In genomic region chr4:103253846-103254245, GRCm38 (mm10) we compare ENCODE assay signal across 34 mouse cellular contexts. TPM values are rescaled to one million over a fixed set of nuclear protein-coding genes. Genes with fewer than 3 reads are reported as not detected.
DNase-seq lines count a peak whose midpoint lies in the region; ATAC-seq and TF ChIP-seq lines count a peak whose summit lies in the region.
"Had no signal": no experiment of that assay in that cellular context is flagged by ENCODE, and none has a peak within 500 bp of the region (broad histone marks: within the 10 kb centered on the region; RNA-seq: fewer than 3 reads in every experiment).

No protein-coding gene starts in this region.

- WGBS in liver, embryonic 13.5 days (ENCODE audit: insufficient replicate concordance), result 18% methylated on average over 4 of the region's 4 CpGs

- TF ChIP-seq RAD21 in MEL (IDR thresholded peaks at IDR 0.05; ENCODE audit: low read depth, low read length), result no peak

- no peak overlapping the region for H3K4me3 ChIP-seq in G1E (ENCODE audit: low read depth, low read length)
- no peak overlapping the region for H3K4me3 ChIP-seq in MEL (ENCODE audit: control insufficient read depth in 1 of 2, insufficient read depth in 1 of 2, low read depth in 2 of 2, low read length in 2 of 2)
- no peak overlapping the region for H3K4me3 ChIP-seq in liver, embryonic 13.5 days (replicated peaks)
- H3K4me3 ChIP-seq: embryonic facial prominence, embryonic 10.5 days; embryonic facial prominence, embryonic 13.5 days; erythroblast, embryonic 14.5 days; forebrain, embryonic 12.5 days; gastrocnemius, adult 2 months; hindbrain, embryonic 12.5 days; hindbrain, embryonic 15.5 days had no signal

- peak; percentile 40; the same call in 1 of the 2 replicates for ATAC-seq in G1E (ENCODE audit: extremely low read depth, insufficient number of reproducible peaks, low FRiP score, poor library complexity, severe bottlenecking)
- ATAC-seq in liver, embryonic 13.5 days (ENCODE audit: low read depth), result 0 out of 2 replicates have a peak, but pooled peaks have one; percentile 48
- ATAC-seq: CD4-positive, CD25-positive, alpha-beta regulatory T cell, adult 4 months; forebrain, embryonic 16.5 days had no signal

- H3K9me3 ChIP-seq in G1E (replicated peaks) (no peaks in the 10 kb centered on the region), MEL (replicated peaks; ENCODE audit: insufficient read depth, low read length) (no peaks in the 10 kb centered on the region)
- H3K9me3 ChIP-seq in liver, embryonic 13.5 days (replicated peaks), result no peaks in the 10 kb centered on the region
- H3K9me3 ChIP-seq: embryonic facial prominence, embryonic 10.5 days; embryonic facial prominence, embryonic 13.5 days; forebrain, embryonic 12.5 days; hindbrain, embryonic 12.5 days; hindbrain, embryonic 15.5 days had no signal

- no peaks in the 10 kb centered on the region for H3K27me3 ChIP-seq in G1E (ENCODE audit: insufficient read depth, low read length)
- H3K27me3 ChIP-seq in MEL (ENCODE audit: control insufficient read depth in 1 of 2, insufficient read depth in 2 of 2, low read length in 2 of 2), result no peaks in the 10 kb centered on the region
- H3K27me3 ChIP-seq in liver, embryonic 13.5 days, result no peaks in the 10 kb centered on the region
- H3K27me3 ChIP-seq: embryonic facial prominence, embryonic 13.5 days; forebrain, embryonic 12.5 days; hindbrain, embryonic 12.5 days; hindbrain, embryonic 15.5 days had no signal

- TF ChIP-seq EP300 in MEL (IDR thresholded peaks at IDR 0.05; ENCODE audit: low read depth in 1 of 2, low read length in 2 of 2), result peak; percentile 63 to 75

- TF ChIP-seq POLR2A in MEL (IDR thresholded peaks at IDR 0.05; ENCODE audit: control insufficient read depth in 1 of 2, insufficient read depth in 1 of 2, low read depth in 1 of 2, low read length in 2 of 2, poor library complexity in 1 of 2), result no peak

- no peaks in the 10 kb centered on the region for H3K79me2 ChIP-seq in MEL (ENCODE audit: control insufficient read depth, insufficient read depth, low read length, poor library complexity)

- no peak for TF ChIP-seq CTCF in G1E (IDR thresholded peaks at IDR 0.05; ENCODE audit: low read depth, low read length)
- no peak for TF ChIP-seq CTCF in MEL (IDR thresholded peaks at IDR 0.05 in 2 of 3, conservative IDR thresholded peaks at IDR 0.05 in 1 of 3; ENCODE audit: control insufficient read depth in 1 of 3, insufficient read depth in 1 of 3, low read depth in 2 of 3, low read length in 3 of 3, poor library complexity in 1 of 3, severe bottlenecking in 1 of 3)

- H3K9ac ChIP-seq in MEL (ENCODE audit: control insufficient read depth, low read depth, low read length, poor library complexity, severe bottlenecking), result peak overlapping the region; percentile 14; the same call in 1 of the 2 replicates
- no peak overlapping the region for H3K9ac ChIP-seq in liver, embryonic 13.5 days
- H3K9ac ChIP-seq: embryonic facial prominence, embryonic 13.5 days; forebrain, embryonic 12.5 days; hindbrain, embryonic 12.5 days; hindbrain, embryonic 15.5 days had no signal

- H3K4me2 ChIP-seq in liver, embryonic 13.5 days, result no peak overlapping the region
- H3K4me2 ChIP-seq: embryonic facial prominence, embryonic 13.5 days; forebrain, embryonic 12.5 days; heart, embryonic 11.5 days; hindbrain, embryonic 12.5 days; hindbrain, embryonic 15.5 days had no signal

- peak overlapping the region; percentile 28 for H3K27ac ChIP-seq in MEL (ENCODE audit: control insufficient read depth, low read depth, low read length)
- no peak overlapping the region for H3K27ac ChIP-seq in liver, embryonic 13.5 days
- H3K27ac ChIP-seq: embryonic facial prominence, embryonic 10.5 days; embryonic facial prominence, embryonic 13.5 days; forebrain, embryonic 12.5 days; gastrocnemius, adult 2 months; hindbrain, embryonic 12.5 days; hindbrain, embryonic 15.5 days had no signal

- H3K4me1 ChIP-seq in G1E (ENCODE audit: insufficient read depth, low read depth, low read length) (0 out of 2 replicates have a peak, but pooled peaks cover 2% of the 10 kb centered on the region), MEL (ENCODE audit: control insufficient read depth in 1 of 2, insufficient read depth in 2 of 2, low read length in 2 of 2) (peaks cover 1 to 5% of the 10 kb centered on the region in 2 experiments; a peak in 2 of 4 replicates)
- H3K4me1 ChIP-seq in liver, embryonic 13.5 days (replicated peaks), result 0 out of 2 replicates have a peak, but pooled peaks cover 3% of the 10 kb centered on the region
- H3K4me1 ChIP-seq: embryonic facial prominence, embryonic 10.5 days; embryonic facial prominence, embryonic 13.5 days; forebrain, embryonic 12.5 days; hindbrain, embryonic 12.5 days; hindbrain, embryonic 15.5 days had no signal

- no peak for DNase-seq in G1E (ENCODE audit: low spot score)
- DNase-seq in MEL (ENCODE audit: low read depth, low spot score), result peak; percentile 58
- DNase-seq in liver, embryonic 13.5 days, result no peak
- DNase-seq in frontal cortex, postnatal 10 days (ENCODE audit: low spot score in 2 of 2), result no peak
- DNase-seq in left cerebral cortex, adult 18-20 months (ENCODE audit: low spot score in 2 of 2), result no peak
- no peak for DNase-seq in urinary bladder, adult 2 months (ENCODE audit: low spot score)
- DNase-seq: adrenal gland, adult 2 months; adrenal gland, postnatal 14 days; cerebellum, adult 11-12 months; cerebellum, adult 8-10 months; cerebellum, postnatal 10 days; cerebellum, postnatal 36 days; embryo, embryonic 11 days; gastrocnemius, adult 2 months; gastrocnemius, postnatal 14 days; heart, adult 11 months had no signal

- H3K36me3 ChIP-seq in G1E (replicated peaks) (no peaks in the 10 kb centered on the region), MEL (ENCODE audit: control insufficient read depth in 1 of 2, insufficient read depth in 2 of 2, low read length in 2 of 2) (peaks cover 0 to 9% of the 10 kb centered on the region in 2 experiments; a peak in 2 of 4 replicates)
- no peaks in the 10 kb centered on the region for H3K36me3 ChIP-seq in liver, embryonic 13.5 days
- H3K36me3 ChIP-seq: embryonic facial prominence, embryonic 10.5 days; embryonic facial prominence, embryonic 13.5 days; forebrain, embryonic 12.5 days; hindbrain, embryonic 12.5 days; hindbrain, embryonic 15.5 days had no signal

TF ChIP-seq in MEL, 35 proteins besides CTCF, POLR2A, EP300 and RAD21 (continues in another document):
- TF ChIP-seq MAZ (IDR thresholded peaks at IDR 0.05; ENCODE audit: low read depth, low read length) (no peak), HCFC1 (IDR thresholded peaks at IDR 0.05; ENCODE audit: low read depth, low read length) (no peak), E2F4 (IDR thresholded peaks at IDR 0.05; ENCODE audit: borderline replicate concordance, low read depth, low read length) (no peak), TAL1 (IDR thresholded peaks at IDR 0.05; ENCODE audit: low read length) (no peak), ZNF384 (IDR thresholded peaks at IDR 0.05; ENCODE audit: low read depth, low read length) (no peak), ZC3H11A (IDR thresholded peaks at IDR 0.05; ENCODE audit: low read depth, low read length) (no peak), USF2 (IDR thresholded peaks at IDR 0.05; ENCODE audit: borderline replicate concordance in 1 of 2, insufficient read depth in 1 of 2, low read depth in 1 of 2, low read length in 2 of 2) (no peak), NRF1 (IDR thresholded peaks at IDR 0.05; ENCODE audit: insufficient read depth, low read depth, low read length, poor library complexity, severe bottlenecking) (no peak), ZMIZ1 (IDR thresholded peaks at IDR 0.05; ENCODE audit: low read depth, low read length) (no peak), BHLHE40 (IDR thresholded peaks at IDR 0.05; ENCODE audit: borderline replicate concordance, low read depth, low read length) (peak; percentile 39; the same call in 1 of the 2 replicates), TBP (IDR thresholded peaks at IDR 0.05; ENCODE audit: low read depth, low read length) (no peak), MXI1 (IDR thresholded peaks at IDR 0.05; ENCODE audit: low read depth, low read length) (peak; percentile 61; the same call in 1 of the 2 replicates), GATA1 (IDR thresholded peaks at IDR 0.05; ENCODE audit: low read depth, low read length) (peak; percentile 72), JUND (IDR thresholded peaks at IDR 0.05; ENCODE audit: low read depth, low read length) (no peak), TCF12 (IDR thresholded peaks at IDR 0.05; ENCODE audit: low read depth, low read length) (peak; percentile 30; the same call in 1 of the 2 replicates), ZKSCAN1 (IDR thresholded peaks at IDR 0.05; ENCODE audit: low read depth, low read length) (no peak)

RNA-seq across cellular contexts. Expression of gene 4921539E11Rik, which starts 36.8 kb away (rescaled TPM):
- total RNA-seq in G1E (2014; fragmentation: Nextera tagmentation) (not detected in 2 replicates), G1E (2017) (0.22 TPM in 1 of 2 replicates, not detected in the other), MEL (2012; rRNA removed) (not detected in 2 replicates)
- polyA plus RNA-seq in G1E (2012) (not detected in 2 replicates), MEL (2012; ENCODE audit: insufficient read depth in 1 of 2, insufficient read length in 2 of 2, low read depth in 1 of 2, low replicate concordance in 2 of 2, missing spikeins in 1 of 2) (not detected)
- not detected in 2 replicates for polyA plus RNA-seq in liver, embryonic 13.5 days (2015; fragmentation: Nextera tagmentation; extraction: Ambion mirVana)
- total RNA-seq in left cerebral cortex, adult 18-20 months (2021), result not detected
- not detected in 2 replicates for polyA plus RNA-seq in urinary bladder, adult 2 months (2012; rRNA removed)
- total RNA-seq: adrenal gland, adult 2 months; adrenal gland, postnatal 14 days; adrenal gland, postnatal 4 days; gastrocnemius, adult 2 months; gastrocnemius, postnatal 14 days; gastrocnemius, postnatal 4 days; heart, adult 8-10 months; heart, postnatal 25 days; hematopoietic stem cell, adult 5-6 weeks had no signal
- polyA plus RNA-seq: adrenal gland, adult 2 months; C2C12; CD4-positive, CD25-positive, alpha-beta regulatory T cell, adult 4 months; cortical plate, adult 2 months; embryonic facial prominence, embryonic 10.5 days; embryonic facial prominence, embryonic 13.5 days; erythroblast, embryonic 14.5 days; forebrain, embryonic 16.5 days; heart, embryonic 11.5 days; heart, embryonic 14.5 days; heart, postnatal 0 days; hindbrain, embryonic 12.5 days; hindbrain, embryonic 15.5 days had no signal

RNA-seq across cellular contexts. Expression of gene Slc35d1, which starts 38.9 kb away (rescaled TPM):
- total RNA-seq in G1E (2014; fragmentation: Nextera tagmentation) (17.9 and 25.8 TPM in 2 replicates), G1E (2017) (8.9 and 9.4 TPM in 2 replicates), MEL (2012; rRNA removed) (5.0 TPM in 2 replicates)
- polyA plus RNA-seq in G1E (2012) (1.3 and 1.6 TPM in 2 replicates), MEL (2012; ENCODE audit: insufficient read depth in 1 of 2, insufficient read length in 2 of 2, low read depth in 1 of 2, low replicate concordance in 2 of 2, missing spikeins in 1 of 2) (10 to 100 TPM in 1 of 2 experiments, 1 to 10 TPM in 1; 10.0 to 33.7 TPM)
- polyA plus RNA-seq in liver, embryonic 13.5 days (2015; fragmentation: Nextera tagmentation; extraction: Ambion mirVana), result 4.6 and 5.7 TPM in 2 replicates
- 10 to 100 TPM in 1 of 2 experiments, 1 to 10 TPM in 1; 8.9 to 13.6 TPM for total RNA-seq in left cerebral cortex, adult 18-20 months (2021)
- 10.2 and 12.1 TPM in 2 replicates for polyA plus RNA-seq in urinary bladder, adult 2 months (2012; rRNA removed)

RNA-seq across cellular contexts. Expression of gene Oma1, which starts 59.8 kb away (rescaled TPM):
- 9.9 and 13.8 TPM in 2 replicates for total RNA-seq in G1E (2014; fragmentation: Nextera tagmentation)
- 25.3 and 39.8 TPM in 2 replicates for total RNA-seq in G1E (2017)
- 0.47 and 0.77 TPM in 2 replicates for polyA plus RNA-seq in G1E (2012)
- total RNA-seq in MEL (2012; rRNA removed), result 10.4 and 13.0 TPM in 2 replicates
- polyA plus RNA-seq in MEL (2012; ENCODE audit: insufficient read depth in 1 of 2, insufficient read length in 2 of 2, low read depth in 1 of 2, low replicate concordance in 2 of 2, missing spikeins in 1 of 2), result 10 to 100 TPM in 1 of 2 experiments, not detected in 1; 14.3 TPM
- polyA plus RNA-seq in liver, embryonic 13.5 days (2015; fragmentation: Nextera tagmentation; extraction: Ambion mirVana), result 15.6 and 16.8 TPM in 2 replicates
- total RNA-seq in left cerebral cortex, adult 18-20 months (2021), result 1 to 10 TPM; 9.7 to 10.0 TPM
- 19.2 and 22.3 TPM in 2 replicates for polyA plus RNA-seq in urinary bladder, adult 2 months (2012; rRNA removed)
